Mouse (Mus musculus): ENCODE measurements at regions not wholly inside any gene's neighbourhood (a gene's known extent, or its start where the extent isn't known, plus 50 kb on each side); places are given as distances from the start of the nearest gene placed in this dataset.

- Histone ChIP-seq H3K27ac (no peak overlapping the region), H3K4me2 (no peak overlapping the region), H3K4me3 (no peak overlapping the region), H3K27me3 (no peaks in the 10 kb centered on the region), H3K36me3 (no peaks in the 10 kb centered on the region), H3K9me3 (0 out of 2 replicates have a peak, but pooled peaks cover 5% of the 10 kb centered on the region), H3K9ac (no peak overlapping the region), H3K4me1 (no peaks in the 10 kb centered on the region)
- 7% methylated on average over 10 of the region's 10 CpGs for WGBS
- ATAC-seq (ENCODE audit: insufficient number of reproducible peaks, insufficient read depth, low FRiP score, low TSS enrichment, low read depth): no peak
Measured at GRCm38 (mm10) chr16:78452303-78452702, 75.3 kb upstream of the Btg3 start.

DNA sequence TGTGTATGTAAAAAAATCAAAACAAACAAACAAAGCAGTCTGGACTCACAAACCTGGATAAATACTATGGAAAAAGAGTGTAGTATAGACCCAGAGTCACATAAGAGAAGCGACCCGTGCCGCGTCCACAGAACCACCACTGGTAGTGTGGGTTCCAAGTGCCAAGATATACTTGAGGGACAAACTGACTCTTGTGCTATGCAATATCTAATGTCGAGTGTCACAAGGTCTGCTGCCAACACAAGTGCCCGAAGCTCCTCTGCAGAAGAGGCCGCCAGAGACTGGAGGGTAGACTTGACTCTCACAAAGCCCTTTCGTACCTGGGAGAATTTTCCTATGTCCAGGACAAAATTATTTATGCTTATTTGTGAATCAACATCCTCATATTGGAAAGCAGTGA, 74.8 kb upstream of the Btg3 start:
- Histone ChIP-seq H3K27ac (no peak overlapping the region), H3K36me3 (no peaks in the 10 kb centered on the region), H3K27me3 (no peaks in the 10 kb centered on the region), H3K4me2 (no peak overlapping the region), H3K4me3 (no peak overlapping the region), H3K9ac (no peak overlapping the region), H3K4me1 (no peaks in the 10 kb centered on the region), H3K9me3 (0 out of 2 replicates have a peak, but pooled peaks cover 5% of the 10 kb centered on the region)
- 90% methylated on average over 8 of the region's 8 CpGs for WGBS
- ATAC-seq (ENCODE audit: insufficient number of reproducible peaks, insufficient read depth, low FRiP score, low TSS enrichment, low read depth): no peak

DNA sequence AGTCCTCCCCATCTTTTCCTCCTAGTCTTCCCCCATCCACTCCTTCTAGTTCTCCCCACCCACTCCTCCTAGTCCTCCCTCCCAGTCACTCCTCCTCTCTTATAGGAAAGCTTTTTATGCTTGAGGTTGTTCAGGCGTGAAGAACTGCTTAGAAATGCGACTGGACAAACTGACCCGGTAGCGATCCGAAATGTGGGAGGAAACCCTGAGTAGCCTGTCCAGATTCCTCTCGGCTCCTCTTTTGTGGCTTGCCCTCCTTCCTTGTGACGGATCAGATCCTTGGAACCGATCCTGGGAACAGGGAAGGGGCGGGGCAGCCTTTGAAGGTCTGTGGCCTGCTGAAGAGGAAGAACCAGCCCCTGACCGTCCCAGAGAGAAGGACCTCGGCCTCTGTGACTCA, 74.3 kb upstream of the Btg3 start:
- no peak overlapping the region for H3K9ac ChIP-seq
- ATAC-seq (ENCODE audit: insufficient number of reproducible peaks, insufficient read depth, low FRiP score, low TSS enrichment, low read depth): no peak
- WGBS: 75% methylated on average over 11 of the region's 11 CpGs

GRCm38 (mm10) chr16:78449231-78449630, 72.2 kb upstream of the Btg3 start:
- WGBS: 98% methylated on average over 8 of the region's 8 CpGs
- Histone ChIP-seq H3K27me3 (no peaks in the 10 kb centered on the region), H3K4me2 (no peak overlapping the region), H3K4me1 (no peaks in the 10 kb centered on the region), H3K36me3 (no peaks in the 10 kb centered on the region), H3K9ac (no peak overlapping the region), H3K4me3 (no peak overlapping the region), H3K27ac (no peak overlapping the region), H3K9me3 (0 out of 2 replicates have a peak, but pooled peaks cover 5% of the 10 kb centered on the region)
- ATAC-seq (ENCODE audit: insufficient number of reproducible peaks, insufficient read depth, low FRiP score, low TSS enrichment, low read depth): no peak

More for the DNA sequence above, 74.3 kb upstream of the Btg3 start:
- H3K4me2 ChIP-seq: no peak overlapping the region
- H3K27ac ChIP-seq: no peak overlapping the region
- H3K4me3 ChIP-seq: no peak overlapping the region
- H3K27me3 ChIP-seq: no peaks in the 10 kb centered on the region
- H3K4me1 ChIP-seq: no peaks in the 10 kb centered on the region
- H3K9me3 ChIP-seq: 0 out of 2 replicates have a peak, but pooled peaks cover 5% of the 10 kb centered on the region
- no peaks in the 10 kb centered on the region for H3K36me3 ChIP-seq

DNA sequence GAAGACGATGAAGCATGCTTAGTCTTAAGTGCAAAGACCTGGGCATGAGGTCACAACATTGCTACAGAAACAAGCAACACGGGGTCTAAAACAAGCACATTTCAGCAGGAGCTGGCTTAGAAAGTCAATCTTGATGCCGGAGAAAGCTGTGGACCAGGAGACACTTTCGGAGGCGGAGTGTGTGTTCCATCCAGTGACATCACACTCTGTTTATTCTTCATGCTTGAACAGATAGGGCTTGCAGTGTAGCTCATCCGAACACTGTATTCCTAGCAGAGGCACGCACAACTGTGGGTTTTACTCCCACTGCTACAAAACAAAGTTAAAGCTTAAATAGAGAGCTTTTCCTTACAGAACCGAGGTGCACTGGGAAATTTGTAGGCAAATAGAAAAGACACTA, 66.3 kb upstream of the Btg3 start:
- H3K4me1 ChIP-seq: no peaks in the 10 kb centered on the region
- H3K27me3 ChIP-seq: no peaks in the 10 kb centered on the region
- no peaks in the 10 kb centered on the region; the same call in 1 of the 2 replicates for H3K9me3 ChIP-seq
- no peak overlapping the region for H3K9ac ChIP-seq
- H3K4me3 ChIP-seq: no peak overlapping the region
- no peak for ATAC-seq (ENCODE audit: insufficient number of reproducible peaks, insufficient read depth, low FRiP score, low TSS enrichment, low read depth)
- no peaks in the 10 kb centered on the region for H3K36me3 ChIP-seq
- H3K27ac ChIP-seq: no peak overlapping the region
- 92% methylated on average over 8 of the region's 8 CpGs for WGBS
- no peak overlapping the region for H3K4me2 ChIP-seq

GRCm38 (mm10) chr16:78442830-78443229, 65.8 kb upstream of the Btg3 start:
- H3K9ac ChIP-seq: no peak overlapping the region
- no peaks in the 10 kb centered on the region for H3K27me3 ChIP-seq
- 89% methylated on average over 7 of the region's 7 CpGs for WGBS
- H3K4me1 ChIP-seq: no peaks in the 10 kb centered on the region
- no peaks in the 10 kb centered on the region for H3K36me3 ChIP-seq
- H3K9me3 ChIP-seq: no peaks in the 10 kb centered on the region; the same call in 1 of the 2 replicates
- H3K4me3 ChIP-seq: no peak overlapping the region
- no peak overlapping the region for H3K4me2 ChIP-seq
- no peak for ATAC-seq (ENCODE audit: insufficient number of reproducible peaks, insufficient read depth, low FRiP score, low TSS enrichment, low read depth)
- H3K27ac ChIP-seq: no peak overlapping the region

GRCm38 (mm10) chr16:78441961-78442360, 65.0 kb upstream of the Btg3 start:
- WGBS: 85% methylated on average over 6 of the region's 6 CpGs
- Histone ChIP-seq H3K27ac (no peak overlapping the region), H3K9me3 (no peaks in the 10 kb centered on the region; the same call in 1 of the 2 replicates), H3K4me2 (no peak overlapping the region), H3K27me3 (no peaks in the 10 kb centered on the region), H3K4me1 (no peaks in the 10 kb centered on the region), H3K9ac (no peak overlapping the region), H3K4me3 (no peak overlapping the region), H3K36me3 (no peaks in the 10 kb centered on the region)
- ATAC-seq (ENCODE audit: insufficient number of reproducible peaks, insufficient read depth, low FRiP score, low TSS enrichment, low read depth): no peak

DNA sequence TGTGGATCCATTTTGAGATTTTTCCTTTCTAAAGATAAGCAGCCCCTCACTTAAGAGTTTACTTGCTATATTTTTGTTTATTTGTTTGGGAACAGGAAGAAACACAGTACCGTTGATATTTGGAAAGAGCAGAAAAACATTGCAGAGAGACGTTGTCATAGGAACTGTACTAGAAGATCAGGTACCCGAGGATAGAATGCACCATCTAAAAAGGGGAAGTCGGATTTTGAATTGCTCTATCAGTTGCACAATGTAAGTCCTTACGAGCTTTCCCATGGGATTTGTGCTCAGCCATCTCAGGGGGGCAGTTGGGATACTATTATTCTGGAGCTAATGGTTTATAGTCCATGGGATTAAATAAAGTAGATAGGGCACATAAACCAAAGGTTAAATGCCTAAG, 58.7 kb upstream of the Btg3 start:
- H3K36me3 ChIP-seq: no peaks in the 10 kb centered on the region
- H3K9ac ChIP-seq: no peak overlapping the region
- no peak overlapping the region for H3K4me2 ChIP-seq
- no peaks in the 10 kb centered on the region for H3K27me3 ChIP-seq
- no peak overlapping the region for H3K4me3 ChIP-seq
- no peak for ATAC-seq (ENCODE audit: insufficient number of reproducible peaks, insufficient read depth, low FRiP score, low TSS enrichment, low read depth)
- no peaks in the 10 kb centered on the region; the same call in 1 of the 2 replicates for H3K9me3 ChIP-seq
- H3K4me1 ChIP-seq: no peaks in the 10 kb centered on the region
- no peak overlapping the region for H3K27ac ChIP-seq
- 78% methylated on average over 5 of the region's 5 CpGs for WGBS

DNA sequence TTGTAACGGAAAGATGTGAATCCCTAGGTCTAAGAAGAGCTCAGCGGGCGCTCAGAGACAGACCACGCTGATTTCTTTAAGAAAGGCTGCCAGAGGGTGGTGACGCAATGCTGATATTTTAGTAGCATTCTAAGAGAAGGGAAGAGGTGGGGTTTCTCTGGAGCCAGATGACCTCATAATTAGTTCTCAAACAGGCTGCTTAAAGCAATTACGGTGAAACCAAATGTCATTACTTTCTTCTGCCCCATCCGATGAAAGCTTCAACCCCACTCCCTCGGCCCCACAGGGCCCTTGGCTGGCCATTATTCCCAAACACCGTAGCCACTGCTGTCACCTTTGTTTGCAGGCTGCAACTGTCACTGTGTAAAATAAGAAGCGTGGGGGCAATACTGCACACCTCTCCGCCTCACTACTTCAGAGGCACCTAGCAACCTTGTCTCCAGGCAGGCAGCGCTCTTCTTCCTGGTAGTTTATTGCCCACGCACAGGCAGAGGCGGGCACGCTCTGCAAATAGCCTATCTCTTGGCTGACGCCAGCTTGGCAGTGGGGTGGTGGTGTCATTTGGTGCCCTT, 50.6 kb upstream of the Btg3 start:
- no peaks in the 10 kb centered on the region for H3K36me3 ChIP-seq
- no peaks in the 10 kb centered on the region for H3K27me3 ChIP-seq
- H3K4me2 ChIP-seq: peak overlapping the region; percentile 40
- no peak for ATAC-seq (ENCODE audit: insufficient number of reproducible peaks, insufficient read depth, low FRiP score, low TSS enrichment, low read depth)
- no peaks in the 10 kb centered on the region for H3K9me3 ChIP-seq
- H3K27ac ChIP-seq: no peak overlapping the region
- WGBS: 40% methylated on average over 16 of the region's 16 CpGs
- no peak overlapping the region for H3K4me3 ChIP-seq
- H3K4me1 ChIP-seq: peaks cover 12% of the 10 kb centered on the region; the same call in 1 of the 2 replicates
- H3K9ac ChIP-seq: no peak overlapping the region

Data from embryonic facial prominence, embryonic 13.5 days (tissue).